Mouse (Mus musculus): ENCODE results near the gene Cadps.
A peak's percentile ranks its signal among the peaks of the same experiment; 100 is the strongest.

The Cadps gene

GRCm38 (mm10) chr14:12822491-12823219 is at the start of gene Cadps:
Gene Cadps (minus strand): TSS chr14:12823079.
- peak; percentile 45 for DNase-seq (ENCODE audit: low read depth, low spot score)

- no peak for DNase-seq (ENCODE audit: low read depth, low spot score)
Observed at GRCm38 (mm10) chr14:12869605-12870004, 46.7 kb upstream of the Cadps start.

GRCm38 (mm10) chr14:12865258-12865657 is 42.4 kb upstream of the Cadps start:
- DNase-seq (ENCODE audit: low read depth, low spot score) = no peak

DNA sequence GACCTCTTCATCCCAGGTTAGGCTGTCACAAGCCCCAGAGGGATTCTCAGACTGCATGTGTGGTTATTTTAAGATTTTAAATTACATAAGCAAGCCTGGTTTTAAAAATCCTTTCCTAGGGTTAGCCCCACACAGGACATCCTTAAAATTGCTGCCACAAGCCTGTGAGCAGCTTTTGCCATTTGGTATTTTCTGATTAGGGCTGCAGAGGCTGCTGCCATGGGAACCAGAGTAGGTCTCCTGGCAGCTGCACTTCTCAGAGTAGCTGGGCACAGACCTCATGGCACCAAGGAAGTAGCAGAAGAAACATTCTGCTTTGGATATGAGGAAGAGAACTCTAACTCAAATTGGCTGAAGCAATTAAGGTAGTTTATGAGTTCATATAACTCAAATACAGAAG is 21.0 kb upstream of the Cadps start:
- DNase-seq (ENCODE audit: low read depth, low spot score) = no peak

- DNase-seq (ENCODE audit: low read depth, low spot score) = no peak
Observed at GRCm38 (mm10) chr14:12839471-12839870, 16.6 kb upstream of the Cadps start.

GRCm38 (mm10) chr14:12838949-12839348 is 16.1 kb upstream of the Cadps start:
- DNase-seq (ENCODE audit: low read depth, low spot score) = no peak

GRCm38 (mm10) chr14:12838323-12838722 is 15.4 kb upstream of the Cadps start:
- no peak for DNase-seq (ENCODE audit: low read depth, low spot score)

DNA sequence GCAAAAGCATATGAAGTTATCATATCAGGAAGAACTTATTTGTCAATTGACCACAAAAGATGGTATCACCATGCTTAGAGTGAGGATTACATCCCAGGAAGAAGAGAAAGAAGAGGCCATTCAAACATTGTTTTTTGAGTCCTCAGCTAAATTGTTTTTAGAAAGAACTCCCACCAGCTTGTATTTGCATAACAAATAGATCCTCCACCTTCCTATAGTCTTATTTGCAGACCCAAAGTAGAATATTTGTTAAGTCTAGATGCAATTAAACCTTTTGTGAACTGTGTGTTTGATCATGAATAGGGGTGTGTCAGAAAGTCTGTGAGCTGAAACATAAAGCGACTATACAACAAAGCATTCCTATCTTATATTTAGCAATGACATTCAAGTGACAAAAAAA is 15.0 kb upstream of the Cadps start:
- DNase-seq (ENCODE audit: low read depth, low spot score) = no peak

DNA sequence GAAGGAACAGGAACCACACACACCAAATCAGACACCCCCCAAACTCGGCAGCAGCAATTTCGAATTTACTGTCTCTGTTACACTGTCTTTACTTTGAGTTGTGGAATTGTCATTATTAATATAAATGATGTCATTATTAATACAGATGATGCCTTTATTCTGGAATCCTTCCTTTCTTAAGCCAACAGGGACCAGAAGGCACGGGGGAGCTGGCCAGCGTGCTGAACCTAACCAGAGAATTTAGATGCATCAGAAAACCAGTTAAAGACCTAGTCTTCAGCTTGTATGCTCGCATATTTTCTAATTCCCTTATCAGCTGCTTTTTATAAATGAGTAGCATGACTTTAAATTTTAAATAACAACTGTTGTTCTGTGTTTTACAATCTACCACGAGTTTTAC is 902 bp upstream of the Cadps start:
- no peak for DNase-seq (ENCODE audit: low read depth, low spot score)

DNA sequence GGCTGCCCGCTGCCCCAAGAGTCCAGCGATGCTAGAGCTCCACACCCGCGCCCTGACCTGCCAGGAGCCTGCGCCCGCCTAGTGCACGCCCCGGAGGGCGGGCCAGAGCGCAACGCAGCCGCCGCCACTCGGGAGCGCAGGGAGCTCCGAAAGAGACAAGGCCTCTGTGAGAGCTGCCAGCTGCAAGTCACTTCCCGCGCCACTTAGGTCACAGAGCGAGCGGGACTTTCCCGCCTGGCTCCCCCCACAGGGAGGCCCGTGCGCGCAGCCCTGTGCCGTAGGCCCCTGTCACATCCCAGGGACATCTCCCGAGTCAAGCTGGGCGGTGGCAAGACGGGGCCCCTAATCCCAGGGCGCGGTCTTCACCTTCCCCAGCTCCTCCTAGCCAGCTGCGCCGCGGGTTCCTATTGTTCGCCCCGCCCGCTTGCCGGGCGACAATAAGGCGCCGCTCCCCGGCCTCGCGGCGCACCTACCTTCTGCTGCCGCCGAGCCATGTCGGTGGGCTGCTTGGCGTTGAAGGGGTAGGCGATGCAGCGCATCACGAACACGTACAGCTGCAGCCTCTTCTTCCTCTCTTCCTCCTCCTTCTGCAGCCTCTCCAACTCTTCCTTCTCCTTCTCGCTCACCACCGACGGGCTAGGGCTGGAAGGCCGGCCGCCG is 918 bp downstream of the Cadps start:
- peak; percentile 62 for DNase-seq (ENCODE audit: low read depth, low spot score)

- DNase-seq (ENCODE audit: low read depth, low spot score) = peak; percentile 14
Observed at GRCm38 (mm10) chr14:12821156-12821813, 1.6 kb downstream of the Cadps start.

GRCm38 (mm10) chr14:12820149-12820548 is 2.7 kb downstream of the Cadps start:
- no peak for DNase-seq (ENCODE audit: low read depth, low spot score)

GRCm38 (mm10) chr14:12818442-12818841 is 4.4 kb downstream of the Cadps start:
- DNase-seq (ENCODE audit: low read depth, low spot score) = no peak

GRCm38 (mm10) chr14:12812072-12812471 is 10.8 kb downstream of the Cadps start:
- no peak for DNase-seq (ENCODE audit: low read depth, low spot score)

DNA sequence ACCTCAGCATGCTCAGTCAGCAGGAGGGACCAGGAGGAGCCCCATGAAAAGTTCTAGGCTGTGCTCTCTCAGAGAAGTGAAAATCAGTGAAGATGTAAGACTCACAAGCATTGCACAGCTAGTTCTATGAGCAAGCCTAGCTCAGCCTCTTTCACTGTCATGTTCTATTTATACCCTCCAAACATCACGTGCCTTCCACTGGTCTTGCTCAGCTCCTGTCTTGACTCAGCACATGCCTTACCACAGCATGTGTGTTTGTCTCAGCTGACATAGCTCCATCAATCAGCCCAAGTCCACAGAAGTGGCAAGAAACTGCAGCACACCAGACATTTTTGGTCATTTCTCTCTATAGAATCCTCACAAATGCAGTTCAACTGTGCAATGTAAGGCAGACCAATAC is 19.9 kb downstream of the Cadps start:
- no peak for DNase-seq (ENCODE audit: low read depth, low spot score)

GRCm38 (mm10) chr14:12801100-12801499 is 21.8 kb downstream of the Cadps start:
- no peak for DNase-seq (ENCODE audit: low read depth, low spot score)

- no peak for DNase-seq (ENCODE audit: low read depth, low spot score)
Observed at GRCm38 (mm10) chr14:12798926-12799325, 24.0 kb downstream of the Cadps start.

DNA sequence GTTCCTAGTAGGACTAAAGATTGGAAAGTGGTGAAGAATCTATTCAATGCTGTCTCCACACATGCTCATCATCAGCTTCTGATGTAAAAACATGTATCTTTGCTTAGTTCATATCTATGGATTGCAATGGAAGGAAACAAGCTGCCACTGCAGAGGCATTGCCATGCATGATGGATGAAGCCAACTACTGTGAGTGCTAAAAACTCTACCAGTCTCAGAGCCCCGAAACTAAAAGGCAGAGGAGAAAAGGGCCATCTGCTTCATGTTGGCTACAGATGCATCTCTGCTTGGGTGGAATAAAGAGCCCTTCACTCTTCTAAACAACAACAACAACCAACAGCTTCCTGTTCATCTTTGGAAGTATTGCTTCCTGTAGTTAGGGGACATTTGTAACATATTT is 38.6 kb downstream of the Cadps start:
- no peak for DNase-seq (ENCODE audit: low read depth, low spot score)

- no peak for DNase-seq (ENCODE audit: low read depth, low spot score)
Observed at GRCm38 (mm10) chr14:12780016-12780415, 42.9 kb downstream of the Cadps start.

DNA sequence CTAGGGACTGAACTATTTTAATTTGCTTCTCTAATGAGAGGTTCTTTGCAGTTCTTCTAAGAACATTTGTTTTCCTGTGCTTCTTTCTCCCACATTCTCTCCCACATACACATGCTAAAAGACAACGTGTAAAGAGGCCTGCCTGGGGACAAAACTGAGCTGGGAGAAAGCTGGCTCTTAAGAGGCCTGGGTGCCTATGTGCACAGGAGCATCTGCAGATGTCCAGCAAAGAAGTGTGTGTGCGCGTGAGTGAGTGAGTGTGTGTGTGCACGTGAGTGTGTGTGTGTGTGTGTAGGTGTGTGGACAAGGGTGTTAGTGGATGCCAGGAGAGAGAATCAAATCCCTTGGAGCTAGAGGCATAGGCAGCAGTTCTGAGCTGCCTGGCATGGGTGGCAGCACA is 44.9 kb downstream of the Cadps start:
- DNase-seq (ENCODE audit: low read depth, low spot score) = no peak

GRCm38 (mm10) chr14:12768870-12769269 is 54.0 kb downstream of the Cadps start:
- no peak for DNase-seq (ENCODE audit: low read depth, low spot score)

GRCm38 (mm10) chr14:12753237-12753636 is 69.6 kb downstream of the Cadps start:
- DNase-seq (ENCODE audit: low read depth, low spot score) = no peak

- DNase-seq (ENCODE audit: low read depth, low spot score) = no peak
Observed at GRCm38 (mm10) chr14:12751821-12752220, 71.1 kb downstream of the Cadps start.
